Mouse (Mus musculus) ES-E14 (cell line): ENCODE results near the gene Tmem240. TPM values are rescaled to one million over a fixed set of nuclear protein-coding genes. Genes with fewer than 3 reads are reported as not detected.

Experiments
- DNase-seq: peaks from one replicate; pipeline ENCODE4 v3.0.0-alpha.2; 2013; ENCODE audit warnings: low read depth, low spot score
- H3K27ac ChIP-seq: 2 replicates; pipeline ENCODE4 v1.5.1; 2012; ENCODE audit warnings: low read depth, mild to moderate bottlenecking, low read length, moderate library complexity, mixed read lengths; ENCODE audit not compliant: poor library complexity, insufficient read depth, severe bottlenecking
- H3K36me3 ChIP-seq: 2 replicates; pipeline ENCODE4 v1.6.1; 2012; ENCODE audit warnings: mild to moderate bottlenecking, low read length, moderate library complexity, mixed read lengths; ENCODE audit not compliant: control insufficient read depth, poor library complexity, insufficient read depth, severe bottlenecking
- H3K4me1 ChIP-seq, 2 experiments: fragments of 150-350 bp in 1 of 2; sonication (generic) in 1 of 2; 2 replicates each; pipeline ENCODE4 v1.6.1; 2012; ENCODE audit warnings: low read length in 2 of 2, mild to moderate bottlenecking in 1 of 2, mixed read lengths in 1 of 2; ENCODE audit not compliant: control insufficient read depth in 2 of 2, insufficient read depth in 2 of 2, poor library complexity in 1 of 2
- H3K4me3 ChIP-seq, 2 experiments: fragments of 150-350 bp in 1 of 2; sonication (generic) in 1 of 2; 2 replicates each; pipeline ENCODE4 v1.5.1; 2012; ENCODE audit warnings: low read length in 2 of 2, low read depth in 1 of 2, mild to moderate bottlenecking in 1 of 2, mixed read lengths in 1 of 2; ENCODE audit not compliant: insufficient read depth in 1 of 2, poor library complexity in 1 of 2, severe bottlenecking in 1 of 2
- H3K9ac ChIP-seq: 2 replicates; pipeline ENCODE4 v1.6.1; 2012; ENCODE audit warnings: low read depth, mild to moderate bottlenecking, low read length, mixed read lengths; ENCODE audit not compliant: poor library complexity, insufficient read depth, severe bottlenecking
- H3K9me3 ChIP-seq: fragments of 150-350 bp; sonication (generic); 2 replicates; pipeline ENCODE4 v1.6.1; 2012; ENCODE audit warnings: low read depth, mild to moderate bottlenecking, low read length; ENCODE audit not compliant: control insufficient read depth, insufficient read depth
- CHD2 ChIP-seq: IDR thresholded peaks from 2 replicates; pipeline ENCODE4 v1.6.1; 2014; ENCODE audit warnings: mild to moderate bottlenecking, low read depth, low read length, inconsistent platforms
- HCFC1 ChIP-seq: IDR thresholded peaks from 2 replicates; pipeline ENCODE4 v1.6.1; 2012; ENCODE audit warnings: low read length, inconsistent platforms, borderline replicate concordance; ENCODE audit not compliant: insufficient read depth
- MAFK ChIP-seq: IDR thresholded peaks from 2 replicates; pipeline ENCODE4 v1.6.1; 2014; ENCODE audit warnings: mild to moderate bottlenecking, low read depth, low read length, inconsistent platforms; ENCODE audit not compliant: insufficient read depth
- ZC3H11A ChIP-seq: IDR thresholded peaks from 2 replicates; pipeline ENCODE4 v1.6.1; 2012; ENCODE audit warnings: low read depth, mild to moderate bottlenecking, inconsistent platforms, low read length, borderline replicate concordance
- ZNF384 ChIP-seq: IDR thresholded peaks from 2 replicates; pipeline ENCODE4 v1.6.1; 2012; ENCODE audit warnings: low read depth, low read length, inconsistent platforms
- in situ Hi-C, 2 experiments: fragments of 600-800 bp; cut with MboI; formaldehyde crosslinking; loops; one replicate each; pipeline ENCODE4 v1.15.1; 2025; ENCODE audit warnings: low sequenced_read_pairs in 2 of 2, inconsistent platforms in 1 of 2; ENCODE audit not compliant: unreplicated experiment in 2 of 2
- total RNA-seq: library from RNA; depleted of rRNA; stranded (reverse); fragments of 300-350 nt; gene quantifications from 2 replicates; pipeline ENCODE4 v1.2.3, GENCODE M21; 2012

The Tmem240 gene
- total RNA-seq, 1 experiment = 0.22 TPM

DNA sequence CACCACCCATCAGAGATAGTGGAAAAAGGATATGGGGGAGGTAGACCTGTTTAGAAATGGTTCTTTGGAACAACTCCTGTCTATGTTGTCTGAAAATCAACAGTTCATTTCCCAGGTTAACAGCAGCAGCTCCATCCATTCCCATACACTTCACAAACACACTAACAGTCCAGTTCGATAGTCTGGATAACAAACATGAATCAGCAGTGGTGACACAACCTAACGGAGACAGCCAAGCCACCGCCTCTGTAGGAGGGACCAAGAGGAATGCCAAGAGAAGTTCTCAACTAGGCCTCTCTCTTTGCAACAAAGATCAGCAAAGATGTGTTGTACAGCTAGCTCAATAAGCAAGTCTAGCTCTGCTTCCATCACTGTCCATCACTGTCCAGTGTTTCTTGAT lies 27.8 kb downstream of the Tmem240 start:
- H3K27ac ChIP-seq = no peak overlapping the region
- H3K9me3 ChIP-seq = no peaks in the 10 kb centered on the region
- peaks cover 3% of the 10 kb centered on the region for H3K36me3 ChIP-seq
- DNase-seq = no peak
- TF ChIP-seq HCFC1 = no peak
- TF ChIP-seq ZC3H11A = no peak
- TF ChIP-seq MAFK = no peak
- in situ Hi-C loops = no loop called here
- no peak overlapping the region for H3K4me3 ChIP-seq
- no peak overlapping the region for H3K9ac ChIP-seq
- peaks cover 2 to 3% of the 10 kb centered on the region in 2 experiments; a peak in 3 of 4 replicates for H3K4me1 ChIP-seq

DNA sequence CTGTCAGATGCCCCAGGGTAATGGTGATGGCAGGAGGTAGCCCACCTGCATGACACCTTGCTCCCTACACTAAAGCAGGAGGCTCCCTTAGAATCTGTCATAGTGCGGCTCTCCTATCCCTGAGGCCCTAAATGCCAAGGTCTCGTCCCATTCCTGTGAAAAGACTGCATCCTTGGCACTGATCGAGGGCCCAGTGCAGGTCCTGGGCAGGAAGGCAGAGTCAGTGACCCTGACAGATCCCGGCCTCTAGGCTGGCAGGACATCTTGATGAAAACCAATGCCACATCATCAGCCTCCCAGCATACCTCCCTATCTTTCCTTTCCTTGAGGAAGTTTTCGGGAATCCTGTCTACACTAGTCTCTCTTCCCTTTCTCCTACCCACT lies 34.9 kb downstream of the Tmem240 start:
- Histone ChIP-seq H3K27ac (no peak overlapping the region), H3K4me1 (peaks cover 0 to 4% of the 10 kb centered on the region in 2 experiments; a peak in 1 of 4 replicates), H3K36me3 (no peaks in the 10 kb centered on the region), H3K9ac (no peak overlapping the region), H3K4me3 (peak overlapping the region in 1 of 2 experiments; percentile 59; a peak in 1 of 4 replicates), H3K9me3 (no peaks in the 10 kb centered on the region)
- no peak for DNase-seq
- no peak for TF ChIP-seq MAFK
- TF ChIP-seq CHD2 = no peak
- TF ChIP-seq HCFC1 = no peak
- in situ Hi-C loops = no loop called here

DNA sequence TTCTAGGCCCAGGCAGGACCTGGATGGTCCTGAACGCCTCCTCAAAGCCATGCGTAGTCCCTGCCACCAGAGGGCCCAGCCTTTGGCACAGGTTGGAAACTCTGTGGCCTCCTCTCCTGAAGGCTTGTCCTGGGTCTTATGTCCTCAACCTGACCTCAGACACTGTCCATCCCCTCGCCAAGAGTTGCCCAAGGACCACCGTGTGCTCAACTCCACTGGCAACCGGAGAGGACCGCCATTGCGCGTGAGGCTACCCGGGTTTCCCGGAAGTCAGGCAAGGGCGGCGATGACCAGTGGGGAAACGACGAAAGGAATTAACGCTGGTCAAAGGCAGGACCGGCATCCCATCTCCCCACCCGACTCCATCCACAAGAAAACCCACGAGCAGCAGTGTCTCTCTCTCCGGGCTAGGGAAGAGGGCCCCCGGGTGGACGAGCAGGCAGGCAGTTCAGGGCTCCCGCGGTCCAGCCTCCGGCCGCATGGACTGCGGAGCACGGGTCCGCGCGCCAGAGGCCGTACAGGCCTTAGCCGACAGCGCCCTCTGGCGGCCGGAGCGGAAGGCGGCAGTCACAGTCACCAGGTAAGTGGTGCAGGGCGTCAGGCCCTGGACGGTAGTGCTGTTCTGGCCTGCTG lies 35.4 kb downstream of the Tmem240 start:
- H3K4me3 ChIP-seq = peak overlapping the region; percentile 59 to 65
- DNase-seq = peak; percentile 69
- H3K27ac ChIP-seq = no peak overlapping the region
- no peak for TF ChIP-seq HCFC1
- 0 out of 2 replicates have a peak, but pooled peaks have one; percentile 18 for TF ChIP-seq ZC3H11A
- no peak for TF ChIP-seq ZNF384
- TF ChIP-seq CHD2 = no peak
- H3K9ac ChIP-seq = peak overlapping the region; percentile 82
- H3K9me3 ChIP-seq = no peaks in the 10 kb centered on the region
- in situ Hi-C loops = no loop called here
- H3K4me1 ChIP-seq = peaks cover under 1 to 5% of the 10 kb centered on the region in 2 experiments; a peak in 2 of 4 replicates
- no peaks in the 10 kb centered on the region for H3K36me3 ChIP-seq

DNA sequence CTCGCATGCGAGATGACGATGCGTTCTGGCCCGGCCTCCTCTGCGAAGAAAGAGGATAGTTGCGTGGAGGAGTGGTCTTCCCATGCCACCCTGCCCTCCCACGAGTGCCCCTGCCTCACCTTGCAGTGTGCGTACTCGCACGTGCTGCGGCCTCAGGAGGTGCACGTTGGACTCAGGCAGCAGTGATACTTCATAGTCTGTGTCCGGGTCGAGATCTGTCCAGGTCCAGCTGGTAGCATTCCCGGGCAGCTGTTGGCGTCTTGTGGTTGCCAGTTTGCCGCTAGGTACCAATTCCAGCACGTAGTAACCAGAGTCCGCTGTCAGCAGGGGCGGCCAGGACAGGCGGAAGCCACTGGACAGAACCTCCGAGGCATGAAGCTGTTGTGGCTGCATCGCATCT lies 36.0 kb downstream of the Tmem240 start:
- no peak for DNase-seq
- peak overlapping the region; percentile 9; the same call in 1 of the 2 replicates for H3K9ac ChIP-seq
- H3K36me3 ChIP-seq = no peaks in the 10 kb centered on the region
- H3K27ac ChIP-seq = no peak overlapping the region
- in situ Hi-C loops = no loop called here
- peaks cover 5 to 12% of the 10 kb centered on the region in 2 experiments; a peak in 2 of 4 replicates for H3K4me1 ChIP-seq
- peak overlapping the region; percentile 16 to 59; a peak in 2 of 4 replicates for H3K4me3 ChIP-seq
- no peaks in the 10 kb centered on the region for H3K9me3 ChIP-seq
- TF ChIP-seq HCFC1 (no peak), CHD2 (no peak), MAFK (no peak), ZNF384 (no peak), ZC3H11A (no peak)

DNA sequence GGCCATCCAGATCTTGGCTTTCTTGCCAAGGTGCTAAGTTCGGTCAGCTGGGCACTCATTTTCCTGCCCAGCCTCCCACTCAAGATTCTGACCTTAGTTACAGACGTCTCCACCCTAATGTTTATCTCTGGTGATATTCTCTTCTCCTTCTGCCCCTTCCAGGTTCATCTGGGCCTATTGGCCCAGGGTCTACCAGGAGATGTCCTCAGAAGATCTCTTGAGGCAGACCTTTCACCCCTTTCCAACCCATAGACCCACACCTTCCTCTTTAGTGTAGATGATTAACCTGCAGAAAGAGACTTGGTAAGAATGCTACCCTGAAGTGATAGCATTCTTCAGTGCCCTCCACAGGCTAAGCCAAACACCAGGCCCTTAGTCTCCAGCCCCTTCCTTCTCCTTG lies 37.1 kb downstream of the Tmem240 start:
- Histone ChIP-seq H3K9me3 (no peaks in the 10 kb centered on the region), H3K36me3 (no peaks in the 10 kb centered on the region), H3K9ac (no peak overlapping the region), H3K4me1 (peaks cover 5 to 17% of the 10 kb centered on the region in 2 experiments; a peak in 3 of 4 replicates), H3K4me3 (no peak overlapping the region), H3K27ac (no peak overlapping the region)
- no peak for DNase-seq
- TF ChIP-seq HCFC1 (no peak), CHD2 (no peak), ZC3H11A (no peak), MAFK (no peak)
- in situ Hi-C loops = no loop called here
